Mouse (Mus musculus): ENCODE measurements around the gene Gpc5. TPM values are rescaled to one million over a fixed set of nuclear protein-coding genes. Genes with fewer than 3 reads are reported as not detected.

The Gpc5 gene
- polyA plus RNA-seq, 1 experiment from 2014 or later, result 0.06 TPM

- ATAC-seq (replicated peaks; ENCODE audit: insufficient number of reproducible peaks, insufficient read depth, low FRiP score, low read depth), result no peak
- WGBS, result 75% methylated on average over 3 of the region's 3 CpGs
- H3K27me3 ChIP-seq, result no peaks in the 10 kb centered on the region
- H3K4me2 ChIP-seq, result no peak overlapping the region
- no peaks in the 10 kb centered on the region for H3K9me3 ChIP-seq (replicated peaks)
- no peak overlapping the region for H3K27ac ChIP-seq
- no peaks in the 10 kb centered on the region for H3K36me3 ChIP-seq
- H3K4me3 ChIP-seq, result no peak overlapping the region
- no peak overlapping the region for H3K9ac ChIP-seq
- no peaks in the 10 kb centered on the region for H3K4me1 ChIP-seq (replicated peaks)
Measured at GRCm38 (mm10) chr14:116415511-116415910, 1323.5 kb downstream of the Gpc5 start.

GRCm38 (mm10) chr14:116448219-116448618 lies 1356.2 kb downstream of the Gpc5 start:
- Histone ChIP-seq H3K36me3 (no peaks in the 10 kb centered on the region), H3K4me2 (no peak overlapping the region), H3K27me3 (no peaks in the 10 kb centered on the region), H3K4me1 (replicated peaks) (no peaks in the 10 kb centered on the region), H3K9ac (no peak overlapping the region), H3K9me3 (replicated peaks) (no peaks in the 10 kb centered on the region), H3K27ac (no peak overlapping the region), H3K4me3 (no peak overlapping the region)
- ATAC-seq (replicated peaks; ENCODE audit: insufficient number of reproducible peaks, insufficient read depth, low FRiP score, low read depth), result no peak
- 49% methylated on average over 4 of the region's 4 CpGs for WGBS

GRCm38 (mm10) chr14:116453356-116453755 lies 1361.3 kb downstream of the Gpc5 start:
- no peak for ATAC-seq (replicated peaks; ENCODE audit: insufficient number of reproducible peaks, insufficient read depth, low FRiP score, low read depth)
- H3K4me2 ChIP-seq, result no peak overlapping the region
- no peak overlapping the region for H3K27ac ChIP-seq
- no peaks in the 10 kb centered on the region for H3K36me3 ChIP-seq
- H3K27me3 ChIP-seq, result no peaks in the 10 kb centered on the region
- 67% methylated on average over 3 of the region's 3 CpGs for WGBS
- H3K4me3 ChIP-seq, result no peak overlapping the region
- no peaks in the 10 kb centered on the region for H3K4me1 ChIP-seq (replicated peaks)
- H3K9me3 ChIP-seq (replicated peaks), result no peaks in the 10 kb centered on the region
- no peak overlapping the region for H3K9ac ChIP-seq

GRCm38 (mm10) chr14:116456211-116456610 lies 1364.2 kb downstream of the Gpc5 start:
- Histone ChIP-seq H3K4me2 (no peak overlapping the region), H3K36me3 (no peaks in the 10 kb centered on the region), H3K4me3 (no peak overlapping the region), H3K9me3 (replicated peaks) (no peaks in the 10 kb centered on the region), H3K4me1 (replicated peaks) (no peaks in the 10 kb centered on the region), H3K27me3 (no peaks in the 10 kb centered on the region), H3K27ac (no peak overlapping the region), H3K9ac (no peak overlapping the region)
- ATAC-seq (replicated peaks; ENCODE audit: insufficient number of reproducible peaks, insufficient read depth, low FRiP score, low read depth), result no peak
- WGBS, result 53% methylated on average over 4 of the region's 4 CpGs

DNA sequence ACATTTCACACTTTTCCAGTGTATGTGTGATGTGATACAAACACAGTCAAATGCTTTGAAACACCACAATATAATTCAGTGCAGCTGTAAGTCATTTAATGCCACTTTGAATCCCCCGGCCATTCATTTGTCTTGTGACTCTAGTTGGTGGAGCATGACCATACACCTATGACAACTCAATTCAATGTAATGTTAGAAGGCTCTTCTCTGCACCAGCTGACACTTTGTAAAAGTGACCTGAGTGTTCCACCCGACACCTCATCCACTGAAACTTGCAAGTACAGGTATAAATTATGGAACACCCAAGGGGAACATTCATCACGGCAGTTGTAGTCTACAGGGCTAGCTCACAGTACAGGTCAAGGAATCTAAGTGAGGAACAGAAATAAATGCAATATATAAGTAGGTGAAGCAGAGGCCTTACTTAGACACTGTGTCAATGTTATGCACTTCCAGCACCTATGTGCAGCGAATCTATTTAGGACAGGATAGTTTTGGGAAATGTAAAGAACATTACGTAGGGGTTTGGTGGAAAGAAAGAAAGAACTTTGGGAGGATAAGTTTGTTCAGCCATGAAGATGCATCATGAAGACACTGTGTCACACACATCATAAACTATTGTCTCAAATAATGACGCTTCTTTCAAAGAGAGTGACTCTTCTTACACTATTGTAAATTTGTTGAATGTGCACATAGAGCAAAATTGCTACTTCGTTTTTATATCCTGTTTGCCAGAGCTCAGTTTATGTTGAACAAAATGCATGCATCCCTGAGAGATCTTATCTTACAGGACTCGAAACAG lies 1381.6 kb downstream of the Gpc5 start:
- no peaks in the 10 kb centered on the region for H3K4me1 ChIP-seq (replicated peaks)
- no peak overlapping the region for H3K27ac ChIP-seq
- H3K4me2 ChIP-seq, result no peak overlapping the region
- H3K9me3 ChIP-seq (replicated peaks), result no peaks in the 10 kb centered on the region
- no peak overlapping the region for H3K4me3 ChIP-seq
- no peak overlapping the region for H3K9ac ChIP-seq
- WGBS, result 78% methylated on average over 8 of the region's 8 CpGs
- H3K27me3 ChIP-seq, result no peaks in the 10 kb centered on the region
- no peaks in the 10 kb centered on the region for H3K36me3 ChIP-seq
- no peak for ATAC-seq (replicated peaks; ENCODE audit: insufficient number of reproducible peaks, insufficient read depth, low FRiP score, low read depth)

- WGBS, result 35% methylated on average over 1 of the region's 1 CpGs
- no peak overlapping the region for H3K9ac ChIP-seq
Measured at GRCm38 (mm10) chr14:116494285-116494850, 1402.4 kb downstream of the Gpc5 start.

GRCm38 (mm10) chr14:116538216-116538615 lies 1446.2 kb downstream of the Gpc5 start:
- H3K4me1 ChIP-seq (replicated peaks), result no peaks in the 10 kb centered on the region

More at GRCm38 (mm10) chr14:116494285-116494850, 1402.4 kb downstream of the Gpc5 start:
- no peaks in the 10 kb centered on the region for H3K27me3 ChIP-seq
- no peaks in the 10 kb centered on the region for H3K36me3 ChIP-seq
- H3K4me1 ChIP-seq (replicated peaks), result no peaks in the 10 kb centered on the region
- no peak overlapping the region for H3K4me2 ChIP-seq
- no peaks in the 10 kb centered on the region for H3K9me3 ChIP-seq (replicated peaks)
- H3K27ac ChIP-seq, result no peak overlapping the region
- no peak overlapping the region for H3K4me3 ChIP-seq
- ATAC-seq (replicated peaks; ENCODE audit: insufficient number of reproducible peaks, insufficient read depth, low FRiP score, low read depth), result no peak

GRCm38 (mm10) chr14:116543746-116544145 lies 1451.7 kb downstream of the Gpc5 start:
- no peaks in the 10 kb centered on the region for H3K4me1 ChIP-seq (replicated peaks)
- H3K36me3 ChIP-seq, result no peaks in the 10 kb centered on the region
- no peak for ATAC-seq (replicated peaks; ENCODE audit: insufficient number of reproducible peaks, insufficient read depth, low FRiP score, low read depth)
- H3K9ac ChIP-seq, result no peak overlapping the region
- no peaks in the 10 kb centered on the region for H3K9me3 ChIP-seq (replicated peaks)
- no peaks in the 10 kb centered on the region for H3K27me3 ChIP-seq
- H3K4me2 ChIP-seq, result no peak overlapping the region
- no peak overlapping the region for H3K27ac ChIP-seq
- H3K4me3 ChIP-seq, result no peak overlapping the region

More at GRCm38 (mm10) chr14:116538216-116538615, 1446.2 kb downstream of the Gpc5 start:
- no peak overlapping the region for H3K27ac ChIP-seq
- no peaks in the 10 kb centered on the region for H3K36me3 ChIP-seq
- H3K9ac ChIP-seq, result no peak overlapping the region
- H3K4me3 ChIP-seq, result no peak overlapping the region
- no peak overlapping the region for H3K4me2 ChIP-seq
- H3K27me3 ChIP-seq, result no peaks in the 10 kb centered on the region
- no peak for ATAC-seq (replicated peaks; ENCODE audit: insufficient number of reproducible peaks, insufficient read depth, low FRiP score, low read depth)
- H3K9me3 ChIP-seq (replicated peaks), result no peaks in the 10 kb centered on the region
- 78% methylated on average over 3 of the region's 3 CpGs for WGBS

GRCm38 (mm10) chr14:116551401-116551800 lies 1459.4 kb downstream of the Gpc5 start:
- H3K36me3 ChIP-seq, result no peaks in the 10 kb centered on the region
- H3K4me3 ChIP-seq, result no peak overlapping the region
- ATAC-seq (replicated peaks; ENCODE audit: insufficient number of reproducible peaks, insufficient read depth, low FRiP score, low read depth), result no peak
- no peaks in the 10 kb centered on the region for H3K9me3 ChIP-seq (replicated peaks)
- H3K27ac ChIP-seq, result no peak overlapping the region
- peaks cover 4% of the 10 kb centered on the region; the same call in 1 of the 2 replicates for H3K4me1 ChIP-seq (replicated peaks)
- H3K9ac ChIP-seq, result no peak overlapping the region
- H3K4me2 ChIP-seq, result no peak overlapping the region
- 30% methylated on average over 5 of the region's 5 CpGs for WGBS
- no peaks in the 10 kb centered on the region for H3K27me3 ChIP-seq

DNA sequence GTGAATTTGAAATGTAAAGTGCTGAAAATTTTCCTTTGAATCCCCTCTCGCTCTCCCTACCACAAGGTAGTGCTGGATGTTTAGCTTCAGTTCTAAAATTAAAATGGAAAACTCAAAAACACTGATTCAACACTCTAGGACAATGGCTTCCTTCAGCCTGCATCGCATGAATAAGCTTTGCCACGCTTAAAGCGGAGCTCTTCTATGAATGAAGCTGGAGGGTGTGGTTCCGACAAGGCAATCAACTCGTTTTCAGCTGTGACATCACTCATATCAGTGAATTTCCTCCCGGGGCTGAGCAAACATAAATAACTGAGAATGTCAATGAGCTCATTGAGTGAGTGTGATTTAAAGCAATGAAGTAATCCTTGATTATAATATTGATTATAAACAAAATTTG lies 1461.3 kb downstream of the Gpc5 start:
- no peaks in the 10 kb centered on the region for H3K27me3 ChIP-seq
- H3K36me3 ChIP-seq, result no peaks in the 10 kb centered on the region
- H3K9ac ChIP-seq, result no peak overlapping the region
- H3K4me3 ChIP-seq, result no peak overlapping the region
- peaks cover 4% of the 10 kb centered on the region; the same call in 1 of the 2 replicates for H3K4me1 ChIP-seq (replicated peaks)
- no peak for ATAC-seq (replicated peaks; ENCODE audit: insufficient number of reproducible peaks, insufficient read depth, low FRiP score, low read depth)
- H3K27ac ChIP-seq, result no peak overlapping the region
- 43% methylated on average over 7 of the region's 7 CpGs for WGBS
- no peak overlapping the region for H3K4me2 ChIP-seq
- no peaks in the 10 kb centered on the region for H3K9me3 ChIP-seq (replicated peaks)

DNA sequence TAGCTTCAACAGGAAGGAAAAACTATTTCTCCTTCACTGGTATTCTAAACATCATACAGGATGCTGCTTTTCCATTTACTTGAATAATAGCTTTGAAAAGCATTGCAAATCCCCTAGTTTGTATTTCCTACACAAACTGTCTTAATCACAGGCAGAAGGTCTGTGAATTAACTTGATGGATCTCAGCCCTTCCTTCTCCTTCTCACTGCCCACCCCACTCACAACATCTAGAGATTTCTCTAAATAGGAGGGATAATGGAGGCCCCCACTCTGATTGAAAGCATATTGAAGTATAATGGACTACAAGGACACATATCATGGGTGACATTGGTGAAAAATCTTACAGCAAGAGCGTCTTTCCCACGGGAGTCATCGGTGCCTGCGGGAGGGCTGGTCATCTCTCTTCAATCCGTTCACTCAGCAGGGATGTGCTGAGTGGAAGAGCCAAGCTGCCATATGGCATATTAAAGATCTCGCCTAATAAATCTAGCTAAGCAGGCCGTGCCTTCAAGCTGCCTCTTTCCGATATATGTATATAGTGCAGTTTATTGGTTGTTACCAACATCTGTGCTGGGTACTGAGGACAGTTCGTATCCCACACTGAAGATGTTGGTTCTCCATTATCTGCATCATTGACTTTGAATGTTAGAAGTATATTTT lies 1466.3 kb downstream of the Gpc5 start:
- H3K4me2 ChIP-seq, result no peak overlapping the region
- H3K9me3 ChIP-seq (replicated peaks), result no peaks in the 10 kb centered on the region
- no peak overlapping the region for H3K27ac ChIP-seq
- no peaks in the 10 kb centered on the region for H3K36me3 ChIP-seq
- no peak overlapping the region for H3K4me3 ChIP-seq
- no peak for ATAC-seq (replicated peaks; ENCODE audit: insufficient number of reproducible peaks, insufficient read depth, low FRiP score, low read depth)
- no peaks in the 10 kb centered on the region for H3K27me3 ChIP-seq
- no peak overlapping the region for H3K9ac ChIP-seq
- no peaks in the 10 kb centered on the region for H3K4me1 ChIP-seq (replicated peaks)
- WGBS, result 79% methylated on average over 9 of the region's 9 CpGs
